Mouse (Mus musculus) T-helper 1 cell (primary cell): ENCODE measurements around the gene Zfp36l1.

Experiments
- in situ Hi-C: fragments of 300-600 bp; cut with MboI, MseI; formaldehyde crosslinking; loops from one replicate; pipeline ENCODE4 v1.15.1; 2025; ENCODE audit warnings: high pct_unique_total_duplicates

Gene Zfp36l1

DNA sequence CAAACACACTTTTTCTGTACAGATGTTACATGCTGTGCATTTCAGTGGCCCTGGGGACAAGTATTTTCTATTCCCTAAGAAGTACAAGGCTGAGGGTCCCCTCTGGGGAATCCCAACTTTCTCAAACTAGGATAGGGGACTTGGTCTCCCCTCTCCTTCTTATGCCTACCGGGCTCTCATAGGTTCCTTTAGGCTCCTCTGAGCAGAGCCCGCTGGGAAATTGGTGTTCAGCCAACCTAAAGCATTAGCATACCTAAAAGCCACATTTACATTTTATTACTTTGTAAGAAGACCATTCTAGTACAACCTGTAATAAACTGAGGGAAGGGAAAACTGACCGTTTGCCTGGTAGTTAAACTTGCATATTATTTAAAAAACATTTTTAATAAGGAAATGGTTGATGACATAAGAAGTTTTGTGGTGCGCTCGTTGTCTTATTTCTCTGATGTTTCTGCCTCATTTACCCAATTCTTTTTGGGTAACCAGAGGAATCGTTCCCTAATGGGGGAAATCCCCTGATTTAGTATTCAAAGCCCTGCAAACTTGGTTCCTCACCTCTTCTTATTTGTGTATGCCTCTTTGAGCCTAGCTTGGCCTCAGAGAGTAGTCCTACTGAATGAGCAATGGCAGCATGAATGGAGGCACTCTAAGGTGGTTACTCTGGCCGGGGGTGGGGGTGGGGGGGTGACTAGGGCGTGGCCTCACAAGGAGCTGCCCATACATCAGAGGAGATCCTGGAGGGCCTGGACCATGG lies 42.1 kb downstream of the Zfp36l1 start:
- in situ Hi-C loops: no loop called here

DNA sequence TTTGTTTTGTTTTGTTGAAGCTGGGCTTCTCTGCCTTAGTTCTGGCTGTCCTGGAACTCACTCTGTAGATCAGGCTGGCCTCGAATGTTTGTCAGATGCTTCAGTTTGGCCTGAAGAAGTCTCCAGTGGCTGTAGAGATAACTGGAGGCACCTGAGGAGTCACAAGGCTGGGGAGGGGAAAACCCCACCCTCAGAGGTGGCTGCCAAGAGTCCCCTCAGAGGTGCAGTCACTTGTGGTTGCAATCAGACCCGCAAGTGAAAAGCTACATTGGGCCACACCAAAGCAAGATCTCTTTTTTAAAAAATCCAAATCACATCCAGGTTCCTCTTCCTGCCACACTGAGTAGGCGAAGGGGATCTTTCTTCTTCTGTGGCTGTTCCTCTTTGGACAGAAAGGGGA lies 43.8 kb downstream of the Zfp36l1 start:
- in situ Hi-C loops: no loop called here

DNA sequence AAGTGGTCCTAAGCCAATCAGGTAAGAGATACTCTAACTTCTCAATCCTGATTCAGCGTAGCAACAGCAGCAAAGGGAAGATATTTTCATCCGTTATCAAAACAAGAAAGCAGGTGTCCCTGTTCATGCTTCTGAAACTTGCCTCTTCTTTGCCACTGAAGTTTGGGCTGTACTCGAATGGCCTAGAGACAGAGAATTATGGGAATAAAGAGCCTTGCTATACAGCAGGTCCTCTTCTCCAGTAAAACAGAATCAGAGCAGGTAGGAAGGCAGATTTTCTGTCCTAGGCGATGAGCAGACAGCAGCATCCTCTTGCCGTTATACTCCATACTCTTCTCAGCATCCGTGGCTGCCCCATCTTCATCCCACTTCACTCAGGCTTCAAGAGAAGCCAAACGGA lies 44.8 kb downstream of the Zfp36l1 start:
- in situ Hi-C loops: no loop called here

DNA sequence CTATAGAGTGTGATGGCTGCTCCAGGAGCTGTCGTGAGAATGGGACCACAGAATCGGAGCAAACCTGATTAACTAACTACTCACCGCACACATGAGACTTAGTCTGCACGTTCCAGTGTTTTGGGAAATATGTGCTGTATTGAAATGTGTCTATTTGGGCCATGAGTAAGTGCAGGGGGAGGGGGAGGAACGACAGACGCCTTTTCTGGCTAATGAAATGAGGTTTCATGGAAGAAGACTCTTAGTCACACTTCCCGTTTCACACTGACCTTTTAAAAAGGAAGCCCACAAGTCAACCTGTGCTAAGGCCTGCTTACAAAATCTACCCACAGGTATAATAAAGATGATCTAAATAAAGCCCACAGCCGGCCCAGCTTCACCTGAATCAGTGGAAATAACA lies 47.8 kb downstream of the Zfp36l1 start:
- in situ Hi-C loops: no loop called here

DNA sequence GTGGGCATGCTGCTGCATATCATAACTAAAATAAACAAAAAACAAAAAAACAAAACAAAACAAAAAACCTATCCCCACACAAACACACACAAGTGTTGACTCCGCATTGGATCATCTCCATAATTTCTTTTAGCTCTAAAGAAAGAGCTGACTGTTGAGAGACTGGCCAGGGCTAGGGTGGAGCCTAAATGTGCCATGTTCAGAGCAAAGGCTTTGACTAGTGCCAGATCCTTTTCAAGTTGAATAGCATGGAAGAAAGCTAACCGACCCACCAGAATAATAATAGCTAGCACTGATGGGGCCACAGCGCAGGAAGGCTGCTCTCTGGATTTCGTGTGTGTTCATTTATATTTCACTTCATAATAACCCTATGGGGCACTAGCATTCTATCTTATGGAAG lies 48.5 kb downstream of the Zfp36l1 start:
- in situ Hi-C loops: no loop called here

DNA sequence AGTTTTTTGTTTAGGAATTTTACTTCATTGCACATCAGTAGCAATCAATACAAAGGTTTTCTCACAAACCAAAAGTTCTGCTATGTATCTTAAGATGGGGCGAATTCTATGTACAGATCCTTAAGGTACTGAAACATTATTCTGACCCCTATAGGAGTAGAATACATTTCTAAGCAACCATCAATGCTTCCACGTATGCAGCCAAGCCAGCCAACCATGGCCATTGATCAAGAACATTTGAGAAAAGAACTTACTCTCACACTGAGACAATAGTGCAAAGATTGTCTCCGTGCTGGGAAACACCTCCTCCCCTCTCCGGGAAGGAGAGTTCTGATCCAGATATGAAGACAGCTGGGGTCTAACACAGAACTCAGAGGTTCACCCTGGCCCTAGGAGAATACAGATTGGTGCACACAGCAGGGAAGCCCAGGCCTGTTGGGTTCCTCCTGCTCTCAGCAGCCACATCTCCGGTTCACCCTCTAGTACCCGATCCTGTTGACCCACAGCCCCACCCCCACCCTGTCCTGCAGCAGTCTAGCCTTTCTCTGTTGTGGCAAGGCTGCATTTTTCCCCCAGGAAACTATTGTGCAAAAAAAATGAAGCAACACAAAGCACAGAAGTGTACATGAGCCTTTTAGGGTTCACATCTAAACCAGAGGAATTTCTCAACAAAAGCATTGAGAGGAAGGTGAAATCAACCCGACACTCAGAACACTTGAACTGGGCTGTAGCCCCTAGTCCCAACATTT lies 49.2 kb downstream of the Zfp36l1 start:
- in situ Hi-C loops: no loop called here

DNA sequence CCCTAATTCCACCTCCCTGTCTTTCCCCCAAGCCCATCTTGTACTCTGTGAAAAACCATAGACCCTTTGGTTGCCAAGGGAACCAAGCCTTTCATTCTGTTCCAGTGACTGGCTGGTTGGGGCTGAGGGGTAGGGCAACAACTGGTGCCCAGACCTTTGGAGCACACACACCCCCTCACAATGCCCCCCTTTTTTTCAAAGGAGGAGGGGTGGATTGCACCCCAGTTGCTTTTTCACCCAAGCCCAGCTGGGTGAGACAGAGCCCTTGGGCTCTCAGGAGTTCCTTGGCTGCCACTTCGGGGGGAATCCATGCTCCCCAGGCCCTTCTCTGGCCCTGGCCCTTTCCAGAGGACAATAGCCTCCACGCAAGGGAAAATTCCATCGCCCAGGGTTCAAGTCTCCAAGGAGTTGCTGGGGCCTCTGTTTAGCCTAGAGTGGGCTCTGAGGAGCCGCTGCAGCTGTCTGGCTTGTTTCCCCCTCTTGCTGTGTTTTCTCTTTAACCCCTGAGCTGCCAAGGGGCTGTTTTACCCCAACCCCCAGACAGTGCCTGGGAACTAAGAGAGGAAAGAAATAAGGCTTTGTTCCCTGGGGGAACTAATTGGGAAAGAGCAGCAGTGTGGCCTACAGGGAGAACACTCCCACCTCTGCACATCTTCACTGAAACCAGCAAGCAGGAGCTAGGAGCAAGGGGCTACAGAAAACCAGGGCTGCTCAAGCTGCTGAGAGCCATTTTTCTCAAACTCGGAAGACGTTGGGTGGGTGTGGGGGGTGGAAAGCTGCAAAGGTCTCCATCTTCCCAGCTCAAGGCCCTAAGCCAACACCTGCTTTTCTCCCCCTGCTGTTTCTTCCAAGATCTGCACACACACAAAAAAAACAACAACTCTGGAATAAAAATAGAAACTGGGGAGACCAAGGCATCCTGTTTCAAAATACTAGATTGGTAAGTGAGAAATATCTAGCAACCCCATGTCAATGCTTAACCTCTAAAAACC lies 50.1 kb downstream of the Zfp36l1 start:
- in situ Hi-C loops: no loop called here

DNA sequence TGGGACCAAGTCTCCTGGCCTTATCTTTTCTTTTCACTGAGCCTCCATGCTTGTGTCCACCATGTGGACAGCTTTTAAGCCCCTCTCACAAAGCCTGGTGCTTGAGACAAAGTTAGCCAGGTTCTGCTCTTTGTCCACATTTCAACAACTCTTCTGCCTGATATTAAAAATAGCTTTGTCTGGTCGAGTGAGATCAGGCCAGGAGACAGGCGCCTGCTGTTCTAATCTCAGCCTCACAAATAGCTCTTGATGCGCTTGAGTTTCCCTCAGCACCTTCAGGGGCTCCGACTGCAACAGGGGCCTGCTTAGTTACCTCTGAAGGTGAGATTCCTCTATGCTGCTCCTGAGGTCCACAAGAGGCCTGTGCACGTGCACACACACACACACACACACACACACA lies 51.0 kb downstream of the Zfp36l1 start:
- in situ Hi-C loops: no loop called here

DNA sequence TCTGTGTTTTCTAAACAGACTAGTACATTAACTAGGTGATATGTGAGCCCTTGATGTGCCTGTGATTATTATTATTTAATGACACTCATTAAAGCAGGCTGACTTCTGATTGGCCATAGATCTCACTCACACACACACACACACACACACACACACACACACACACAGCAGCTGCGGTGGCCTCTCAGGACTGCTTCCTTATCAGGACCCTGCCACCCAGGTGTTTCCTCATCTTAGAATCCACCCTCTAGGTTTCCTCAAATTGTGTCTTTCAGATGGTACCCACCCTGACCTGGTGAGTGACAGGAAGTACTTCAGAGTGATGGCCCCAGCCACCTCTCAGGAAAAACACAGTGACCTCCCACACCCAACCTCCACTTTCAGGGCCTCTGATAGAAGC lies 52.0 kb downstream of the Zfp36l1 start:
- in situ Hi-C loops: no loop called here

DNA sequence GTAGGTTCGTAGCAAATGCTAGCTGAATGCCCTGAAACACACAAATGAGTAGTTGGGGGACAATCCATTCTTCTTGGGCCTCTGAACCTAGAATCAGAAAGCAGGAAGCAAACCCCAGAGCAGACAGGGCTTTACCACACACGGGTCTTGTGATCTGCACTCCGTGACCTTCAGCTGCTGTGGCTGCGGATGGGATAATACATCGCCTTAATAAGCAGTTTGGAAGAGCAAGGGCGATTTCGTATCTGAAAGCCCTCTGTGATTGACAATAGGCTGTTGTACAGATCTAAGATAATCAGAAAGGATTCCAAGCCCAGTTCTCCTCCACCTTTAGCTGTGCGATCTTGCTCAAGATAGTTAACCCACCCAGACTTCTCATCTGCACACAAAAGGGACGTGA lies 52.5 kb downstream of the Zfp36l1 start:
- in situ Hi-C loops: no loop called here

DNA sequence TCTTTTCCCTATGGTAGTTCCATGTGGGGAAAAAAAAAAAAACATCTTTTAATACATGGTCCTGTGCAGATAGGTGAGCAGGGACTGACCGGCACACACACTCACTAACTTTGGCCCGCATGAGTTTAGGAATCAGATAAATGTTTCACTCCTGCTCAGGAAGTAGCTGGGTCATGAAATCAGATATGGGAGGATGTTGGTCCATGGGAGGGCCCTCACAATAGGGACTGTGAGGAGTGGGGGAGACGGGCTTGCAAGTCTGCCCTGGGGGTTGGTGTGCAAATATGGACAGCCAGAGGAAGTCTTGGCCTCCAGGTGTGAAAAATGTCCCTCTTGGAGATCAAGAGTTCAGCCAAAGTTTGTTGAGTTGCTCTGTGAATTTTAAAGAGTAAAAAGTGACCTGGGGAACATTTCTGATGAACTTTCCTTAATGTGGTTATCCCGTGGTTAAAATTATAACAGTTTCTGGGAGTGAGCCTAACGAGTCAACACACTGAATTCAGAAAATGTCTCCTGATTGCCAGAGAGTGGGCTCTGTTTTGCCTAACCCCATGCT lies 53.0 kb downstream of the Zfp36l1 start:
- in situ Hi-C loops: no loop called here
